Mouse (Mus musculus): ENCODE results near the gene Magi2.

Gene Magi2

GRCm38 (mm10) chr5:19745916-19746315 lies 519.1 kb downstream of the Magi2 start:
- DNase-seq (ENCODE audit: low read depth, low spot score): no peak

- DNase-seq (ENCODE audit: low read depth, low spot score): no peak
Measured at GRCm38 (mm10) chr5:19746865-19747514, 520.2 kb downstream of the Magi2 start.

GRCm38 (mm10) chr5:19747631-19748030 lies 520.8 kb downstream of the Magi2 start:
- no peak for DNase-seq (ENCODE audit: low read depth, low spot score)

- DNase-seq (ENCODE audit: low read depth, low spot score): no peak
Measured at GRCm38 (mm10) chr5:19779224-19779623, 552.4 kb downstream of the Magi2 start.

- DNase-seq (ENCODE audit: low read depth, low spot score): no peak
Measured at GRCm38 (mm10) chr5:19780076-19780475, 553.2 kb downstream of the Magi2 start.

GRCm38 (mm10) chr5:19785320-19785719 lies 558.5 kb downstream of the Magi2 start:
- no peak for DNase-seq (ENCODE audit: low read depth, low spot score)

GRCm38 (mm10) chr5:19787522-19788144 lies 560.8 kb downstream of the Magi2 start:
- DNase-seq (ENCODE audit: low read depth, low spot score): no peak

GRCm38 (mm10) chr5:19803052-19803769 lies 576.4 kb downstream of the Magi2 start:
- no peak for DNase-seq (ENCODE audit: low read depth, low spot score)

GRCm38 (mm10) chr5:19822502-19822901 lies 595.7 kb downstream of the Magi2 start:
- DNase-seq (ENCODE audit: low read depth, low spot score): no peak

GRCm38 (mm10) chr5:19825943-19826342 lies 599.1 kb downstream of the Magi2 start:
- no peak for DNase-seq (ENCODE audit: low read depth, low spot score)

- DNase-seq (ENCODE audit: low read depth, low spot score): no peak
Measured at GRCm38 (mm10) chr5:19829341-19829740, 602.5 kb downstream of the Magi2 start.

GRCm38 (mm10) chr5:19862854-19863253 lies 636.0 kb downstream of the Magi2 start:
- DNase-seq (ENCODE audit: low read depth, low spot score): no peak

GRCm38 (mm10) chr5:19870406-19870805 lies 643.6 kb downstream of the Magi2 start:
- no peak for DNase-seq (ENCODE audit: low read depth, low spot score)

- no peak for DNase-seq (ENCODE audit: low read depth, low spot score)
Measured at GRCm38 (mm10) chr5:19891693-19892092, 664.9 kb downstream of the Magi2 start.

GRCm38 (mm10) chr5:19895893-19896292 lies 669.1 kb downstream of the Magi2 start:
- DNase-seq (ENCODE audit: low read depth, low spot score): no peak

GRCm38 (mm10) chr5:19901625-19902024 lies 674.8 kb downstream of the Magi2 start:
- DNase-seq (ENCODE audit: low read depth, low spot score): no peak

GRCm38 (mm10) chr5:19906636-19907035 lies 679.8 kb downstream of the Magi2 start:
- DNase-seq (ENCODE audit: low read depth, low spot score): no peak

- no peak for DNase-seq (ENCODE audit: low read depth, low spot score)
Measured at GRCm38 (mm10) chr5:19907381-19907982, 680.6 kb downstream of the Magi2 start.

GRCm38 (mm10) chr5:19907983-19908705 lies 681.3 kb downstream of the Magi2 start:
- no peak for DNase-seq (ENCODE audit: low read depth, low spot score)

GRCm38 (mm10) chr5:19908706-19909060 lies 681.8 kb downstream of the Magi2 start:
- DNase-seq (ENCODE audit: low read depth, low spot score): no peak

- DNase-seq (ENCODE audit: low read depth, low spot score): no peak
Measured at GRCm38 (mm10) chr5:19909071-19909470, 682.2 kb downstream of the Magi2 start.

GRCm38 (mm10) chr5:19909664-19910063 lies 682.8 kb downstream of the Magi2 start:
- no peak for DNase-seq (ENCODE audit: low read depth, low spot score)
